Mouse (Mus musculus) cortical plate, adult 2 months (tissue): ENCODE data around the gene Anapc16.

Experiments used
- CTCF ChIP-seq: fragments of 200-500 bp; IDR thresholded peaks from 2 replicates; pipeline ENCODE4 v1.5.1; 2011; ENCODE audit warnings: mild to moderate bottlenecking, control low read depth, low read length; ENCODE audit not compliant: insufficient read depth; ENCODE audit errors: extremely low read depth
- POLR2A ChIP-seq: fragments of 200-500 bp; IDR thresholded peaks from 2 replicates; pipeline ENCODE4 v1.6.1; 2011; ENCODE audit warnings: mild to moderate bottlenecking, low read length, control low read depth; ENCODE audit not compliant: insufficient read depth; ENCODE audit errors: extremely low read depth

GRCm38 (mm10) chr10:60027619-60028084 is 24.7 kb upstream of the Anapc16 start:
- no peak for TF ChIP-seq POLR2A
- no peak for TF ChIP-seq CTCF
